Mouse (Mus musculus): ENCODE data around the gene Knl1.

GRCm38 (mm10) chr2:119152255-119152654 is 105.3 kb downstream of the Knl1 start:
- no peak for TF ChIP-seq ZC3H11A (IDR thresholded peaks at IDR 0.05; ENCODE audit: borderline replicate concordance, low read depth, low read length)
- no peak for TF ChIP-seq MAFK (IDR thresholded peaks at IDR 0.05; ENCODE audit: insufficient read depth, low read depth, low read length)

All from ES-E14 (cell line).